Mouse (Mus musculus) kidney, postnatal 0 days (tissue): ENCODE results near the gene Igflr1. TPM values are rescaled to one million over a fixed set of nuclear protein-coding genes. Genes with fewer than 3 reads are reported as not detected.
A peak's percentile ranks its signal among the peaks of the same experiment; 100 is the strongest.

Experiments used
- ATAC-seq: fragments of 200-750 bp; cut with Nextera tagmentation; replicated peaks from 2 replicates; pipeline ENCODE4 v1.8.0; 2017; ENCODE audit warnings: low read depth, moderate number of reproducible peaks, moderate TSS enrichment, moderate library complexity; ENCODE audit not compliant: low FRiP score
- DNase-seq: peaks from one replicate; pipeline ENCODE4 v3.0.0-alpha.2; 2016; ENCODE audit warnings: low spot score
- H3K27ac ChIP-seq: fragments of 300-500 bp; sonication (generic); 2 replicates; pipeline ENCODE4 v1.5.1; 2014; ENCODE audit warnings: mild to moderate bottlenecking
- H3K27me3 ChIP-seq: fragments of 300-500 bp; sonication (generic); 2 replicates; pipeline ENCODE4 v1.6.1; 2014; ENCODE audit warnings: low read length, mixed read lengths; ENCODE audit not compliant: insufficient read depth
- H3K36me3 ChIP-seq: fragments of 300-500 bp; sonication (generic); 2 replicates; pipeline ENCODE4 v1.6.1; 2014; ENCODE audit warnings: low read length, mixed read lengths; ENCODE audit not compliant: insufficient read depth
- H3K4me1 ChIP-seq: fragments of 300-500 bp; sonication (generic); replicated peaks from 2 replicates; pipeline ENCODE4 v1.6.1; 2014; ENCODE audit warnings: antibody characterized with exemption, low read length, mixed read lengths; ENCODE audit not compliant: insufficient read depth
- H3K4me2 ChIP-seq: fragments of 300-500 bp; sonication (generic); 2 replicates; pipeline ENCODE4 v1.6.1; 2014; ENCODE audit warnings: mild to moderate bottlenecking, low read length, moderate library complexity, mixed read lengths
- H3K4me3 ChIP-seq: fragments of 300-500 bp; sonication (generic); replicated peaks from 2 replicates; pipeline ENCODE4 v1.5.1; 2014; ENCODE audit warnings: low read depth, low read length
- H3K9ac ChIP-seq: fragments of 300-500 bp; sonication (generic); 2 replicates; pipeline ENCODE4 v1.6.1; 2014; ENCODE audit warnings: low read depth, low read length
- H3K9me3 ChIP-seq: fragments of 300-500 bp; sonication (generic); replicated peaks from 2 replicates; pipeline ENCODE4 v1.6.1; 2016; ENCODE audit warnings: low read length, inconsistent platforms, mixed read lengths
- CTCF ChIP-seq: IDR thresholded peaks from 2 replicates; pipeline ENCODE4 v1.5.1; 2016; ENCODE audit warnings: antibody characterized with exemption, low read depth, mild to moderate bottlenecking, moderate library complexity
- WGBS: fragments of 180-500 bp; shearing (Covaris S2); extraction: QIAGEN DNeasy Blood & Tissue Kit; methylation state at CpG from one replicate; pipeline ENCODE4 v1.1.7; 2014; 5-methylcytosine and 5-hydroxymethylcytosine counted together
- polyA plus RNA-seq: library from polyadenylated mRNA; unstranded; fragments of >200 nt; fragmentation: Nextera tagmentation; extraction: Ambion mirVana; gene quantifications from 2 replicates; pipeline ENCODE4 v1.2.1, GENCODE M21; 2015

Gene Igflr1
- polyA plus RNA-seq, 1 experiment from 2014 or later: 2.5 TPM

DNA sequence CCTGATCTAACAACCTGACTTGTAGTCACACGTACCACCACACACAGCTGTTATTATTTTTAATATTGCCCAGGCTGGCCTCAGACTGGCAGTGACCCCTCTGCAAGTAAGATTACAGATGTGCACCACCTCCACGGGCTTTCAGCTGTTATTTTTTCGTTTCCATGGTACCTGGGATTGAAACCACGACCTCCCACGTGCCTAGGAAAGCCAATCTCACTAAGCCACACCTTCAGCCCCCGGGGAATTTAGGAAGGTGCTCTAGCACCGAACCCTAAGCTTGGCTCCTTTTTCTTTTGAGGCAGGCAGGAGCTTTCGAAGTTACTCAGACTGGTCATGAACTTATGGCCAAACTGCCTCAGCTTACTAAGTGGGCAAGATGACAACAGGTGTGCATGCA lies 39.2 kb downstream of the Igflr1 start:
- no peak overlapping the region for H3K27ac ChIP-seq
- WGBS: 40% methylated on average over 8 of the region's 8 CpGs
- ATAC-seq (no peak), DNase-seq (no peak)
- H3K4me1 ChIP-seq: 0 out of 2 replicates have a peak, but pooled peaks cover 5% of the 10 kb centered on the region
- H3K9me3 ChIP-seq: no peaks in the 10 kb centered on the region
- no peak overlapping the region for H3K4me2 ChIP-seq
- no peaks in the 10 kb centered on the region for H3K27me3 ChIP-seq
- no peaks in the 10 kb centered on the region for H3K36me3 ChIP-seq
- H3K9ac ChIP-seq: no peak overlapping the region
- H3K4me3 ChIP-seq: no peak overlapping the region
- no peak for TF ChIP-seq CTCF

DNA sequence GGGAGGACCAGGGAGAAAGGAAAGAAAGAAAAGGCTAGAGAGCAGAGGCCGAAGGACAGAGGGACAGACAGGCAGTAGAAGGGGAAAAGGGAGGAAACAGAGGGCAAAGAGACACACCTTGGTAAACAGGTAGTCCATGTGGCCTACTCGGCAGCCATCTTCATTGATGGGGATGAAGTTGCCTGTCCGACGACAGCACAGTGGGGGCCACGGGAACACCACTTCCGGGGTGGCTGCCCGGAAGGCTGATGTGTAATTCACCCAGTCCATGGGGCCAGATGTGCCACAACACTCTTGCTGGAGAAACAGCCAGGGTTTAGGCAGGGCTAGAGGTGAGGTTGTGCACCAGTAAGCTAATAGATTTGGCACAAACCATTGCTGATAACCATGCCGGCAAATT lies 39.7 kb downstream of the Igflr1 start:
- no peaks in the 10 kb centered on the region for H3K27me3 ChIP-seq
- H3K9ac ChIP-seq: no peak overlapping the region
- 86% methylated on average over 8 of the region's 8 CpGs for WGBS
- no peak overlapping the region for H3K4me2 ChIP-seq
- no peak overlapping the region for H3K4me3 ChIP-seq
- no peaks in the 10 kb centered on the region for H3K36me3 ChIP-seq
- DNase-seq (no peak), ATAC-seq (no peak)
- H3K9me3 ChIP-seq: no peaks in the 10 kb centered on the region
- no peak for TF ChIP-seq CTCF
- no peak overlapping the region for H3K27ac ChIP-seq
- 0 out of 2 replicates have a peak, but pooled peaks cover 5% of the 10 kb centered on the region for H3K4me1 ChIP-seq

DNA sequence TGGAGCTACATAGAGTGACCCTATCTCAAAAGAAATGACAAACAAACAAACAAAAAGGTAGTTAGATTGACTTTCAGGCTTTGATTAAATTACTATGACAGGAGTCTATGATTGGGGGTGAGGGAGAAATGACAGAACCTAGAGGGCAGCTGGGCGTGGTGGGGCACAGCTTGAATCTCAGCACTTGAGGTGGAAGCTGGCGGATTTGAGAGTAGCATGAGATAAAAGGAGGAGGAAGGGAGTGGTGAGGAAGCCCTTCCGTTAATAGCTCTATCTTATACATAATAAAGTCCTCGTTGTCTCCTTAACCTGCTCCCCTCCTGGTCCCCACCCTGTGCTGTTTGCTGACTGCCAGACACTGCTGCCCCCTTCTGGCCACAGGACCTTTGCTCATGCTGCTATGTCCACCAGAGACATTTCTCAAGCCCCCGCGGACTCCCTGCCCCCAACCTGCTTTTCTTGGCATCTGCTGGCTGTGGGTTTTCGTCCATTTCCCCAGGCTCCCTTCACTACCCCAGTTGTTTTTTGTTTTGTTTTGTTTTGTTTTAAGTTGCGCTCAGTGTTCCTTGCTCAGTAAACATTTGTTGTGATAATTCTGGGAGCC lies 42.6 kb downstream of the Igflr1 start:
- DNase-seq (peak; percentile 73), ATAC-seq (no peak)
- no peaks in the 10 kb centered on the region for H3K9me3 ChIP-seq
- H3K9ac ChIP-seq: no peak overlapping the region
- H3K4me3 ChIP-seq: no peak overlapping the region
- TF ChIP-seq CTCF: peak; percentile 78
- H3K36me3 ChIP-seq: no peaks in the 10 kb centered on the region
- no peak overlapping the region for H3K27ac ChIP-seq
- H3K4me1 ChIP-seq: 0 out of 2 replicates have a peak, but pooled peaks cover 5% of the 10 kb centered on the region
- H3K27me3 ChIP-seq: no peaks in the 10 kb centered on the region
- no peak overlapping the region for H3K4me2 ChIP-seq
- 24% methylated on average over 8 of the region's 8 CpGs for WGBS

GRCm38 (mm10) chr7:30608476-30608875 lies 43.2 kb downstream of the Igflr1 start:
- Histone ChIP-seq H3K4me1 (0 out of 2 replicates have a peak, but pooled peaks cover under 1% of the 10 kb centered on the region), H3K9ac (no peak overlapping the region), H3K4me3 (no peak overlapping the region), H3K4me2 (no peak overlapping the region), H3K9me3 (no peaks in the 10 kb centered on the region), H3K27me3 (no peaks in the 10 kb centered on the region), H3K36me3 (no peaks in the 10 kb centered on the region), H3K27ac (no peak overlapping the region)
- ATAC-seq: no peak
- TF ChIP-seq CTCF: no peak
- no peak for DNase-seq
- WGBS: 48% methylated on average over 16 of the region's 16 CpGs

DNA sequence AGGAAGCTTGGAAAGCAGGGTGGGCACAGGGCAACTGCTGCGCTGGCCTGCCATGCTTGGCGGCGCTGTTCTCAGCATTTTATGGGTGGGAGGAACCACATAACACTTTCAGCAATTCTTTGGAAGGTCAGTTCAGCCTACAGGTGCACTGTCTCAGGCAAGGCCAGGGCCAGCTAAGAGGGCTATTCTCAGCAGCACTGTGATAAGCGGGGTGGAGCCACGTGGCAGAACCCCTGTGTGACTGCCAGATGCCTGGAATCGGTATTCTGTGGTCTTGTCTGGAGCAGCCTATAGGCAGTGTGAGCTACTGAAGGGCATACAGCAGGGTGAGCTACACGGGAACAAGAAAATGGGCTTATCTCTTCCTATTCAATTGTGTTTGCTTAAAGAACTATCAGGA lies 44.8 kb downstream of the Igflr1 start:
- no peak overlapping the region for H3K27ac ChIP-seq

DNA sequence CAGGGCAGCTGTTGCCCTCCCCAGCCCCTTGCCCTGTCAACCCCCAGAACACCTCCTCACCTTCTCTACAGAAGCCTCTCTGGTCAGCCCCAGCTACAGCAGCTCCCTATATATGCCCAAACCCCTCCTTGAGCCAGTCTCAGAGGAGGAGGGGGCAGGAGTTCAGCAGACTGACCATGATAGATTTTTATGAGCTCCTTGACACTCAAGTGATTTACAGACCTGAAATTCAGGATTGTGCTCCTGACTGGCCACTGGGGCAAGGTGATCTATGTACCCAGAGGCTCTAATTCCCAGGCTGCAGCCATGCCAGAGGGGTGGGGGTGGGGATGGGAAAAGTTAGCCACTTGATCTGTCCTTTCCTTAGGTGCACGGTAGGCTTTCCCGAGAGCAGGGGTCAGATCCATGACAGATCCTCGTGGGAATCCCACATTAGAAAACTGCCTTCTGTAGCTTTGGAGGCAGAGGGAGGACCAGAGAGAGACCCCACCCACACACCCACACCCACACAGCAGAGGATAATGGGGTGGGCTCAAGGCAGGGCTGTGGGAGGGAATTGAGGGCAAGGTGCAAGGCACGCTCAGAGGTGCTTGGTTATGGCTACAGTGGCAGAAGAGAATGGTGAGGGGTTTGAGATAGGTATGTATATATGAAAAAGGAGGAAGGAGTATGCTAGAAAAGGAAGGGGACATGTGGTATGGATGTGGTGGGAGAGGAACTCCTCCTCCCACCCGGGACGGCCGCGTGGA lies 47.6 kb downstream of the Igflr1 start, which contains the start of gene Upk1a:
Upk1a (minus strand) TSS at position 194 of the 749 bp plus-strand sequence.
- H3K27ac ChIP-seq: peak within 1 kb of the TSS; percentile 19
- 30% methylated on average over 8 of the region's 8 CpGs for WGBS
- H3K36me3 ChIP-seq: peaks cover 9% of the 10 kb centered on the region; the same call in 1 of the 2 replicates
- no peak for TF ChIP-seq CTCF
- ATAC-seq: peak; percentile 53
- no peaks in the 10 kb centered on the region for H3K27me3 ChIP-seq
- no peak within 1 kb of the TSS for H3K9ac ChIP-seq
- no peaks in the 10 kb centered on the region for H3K9me3 ChIP-seq
- DNase-seq: peak; percentile 61
- no peak within 1 kb of the TSS for H3K4me3 ChIP-seq
- no peaks in the 10 kb centered on the region for H3K4me1 ChIP-seq
- 0 out of 2 replicates have a peak within 1 kb of the TSS, but pooled peaks have one; percentile 7 for H3K4me2 ChIP-seq

More for the DNA sequence above, 44.8 kb downstream of the Igflr1 start:
- ATAC-seq (no peak), DNase-seq (no peak)
- Histone ChIP-seq H3K4me3 (no peak overlapping the region), H3K4me2 (no peak overlapping the region), H3K9me3 (no peaks in the 10 kb centered on the region), H3K9ac (no peak overlapping the region), H3K27me3 (no peaks in the 10 kb centered on the region), H3K36me3 (no peaks in the 10 kb centered on the region; the same call in 1 of the 2 replicates), H3K4me1 (no peaks in the 10 kb centered on the region)
- no peak for TF ChIP-seq CTCF
- 54% methylated on average over 7 of the region's 7 CpGs for WGBS
